Mouse (Mus musculus) lung, postnatal 25 days (tissue): ENCODE data around the gene Adamts8.

Experiments used
- DNase-seq: peaks from one replicate; pipeline ENCODE4 v3.0.0; 2022; ENCODE audit warnings: low spot score

The Adamts8 gene

DNA sequence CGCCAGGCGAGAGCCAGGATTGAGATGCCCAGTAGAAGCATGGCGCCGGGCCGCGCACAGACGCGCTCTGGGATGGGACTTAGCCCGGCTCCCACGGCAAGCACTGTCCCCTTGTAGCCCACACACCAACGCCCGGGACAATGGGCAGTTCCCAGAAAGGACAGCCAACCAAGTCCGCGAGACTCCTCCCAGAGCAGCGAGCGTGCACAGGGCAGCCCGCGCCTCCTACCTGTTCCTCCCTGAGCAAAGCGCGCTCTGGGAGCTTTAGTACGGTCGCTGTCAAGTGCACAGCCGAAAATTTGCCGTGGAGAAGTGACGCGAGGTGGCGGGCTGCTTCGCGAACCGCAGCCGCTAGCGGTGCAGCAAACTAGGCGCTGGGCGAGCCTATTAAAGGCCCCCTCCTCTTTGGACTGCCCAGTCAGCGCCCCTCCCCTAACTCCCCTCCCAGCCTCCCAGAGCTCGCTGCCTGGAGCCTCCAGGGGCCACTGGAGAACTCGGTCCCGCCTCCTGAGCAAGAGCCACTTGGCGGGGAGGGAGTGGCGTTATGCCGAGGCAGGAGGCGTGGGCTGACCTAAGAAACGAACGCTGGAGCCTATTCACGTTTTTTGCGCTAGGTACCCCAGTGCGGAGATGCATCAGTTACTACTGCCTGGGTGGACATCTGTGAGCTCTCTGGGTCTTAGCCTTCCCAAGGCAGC lies 20.0 kb upstream of the Adamts8 start, which contains the start of gene Adamts15:
Adamts15 (minus strand) TSS at position 256 of the 698 bp plus-strand sequence.
- peak; percentile 76 for DNase-seq

DNA sequence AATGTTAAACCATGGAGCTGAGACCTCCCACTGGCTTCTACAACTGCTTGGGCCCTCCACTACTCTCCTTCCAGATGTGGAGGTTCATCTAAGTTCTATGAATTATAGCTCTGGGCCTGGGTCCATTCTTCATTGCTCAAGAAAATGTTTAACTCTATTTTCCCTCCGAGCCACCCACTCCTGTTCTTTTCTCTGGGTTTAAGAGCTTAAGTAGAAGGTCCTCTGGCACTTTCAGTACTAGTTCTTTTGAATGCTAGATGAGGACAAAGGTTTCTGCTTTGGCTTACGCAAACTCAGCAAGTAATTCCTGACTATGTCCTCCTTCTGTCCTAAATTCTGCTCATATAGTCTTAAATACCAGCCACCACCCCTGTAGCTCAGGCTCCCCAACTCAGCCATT lies 13.6 kb upstream of the Adamts8 start:
- no peak for DNase-seq

DNA sequence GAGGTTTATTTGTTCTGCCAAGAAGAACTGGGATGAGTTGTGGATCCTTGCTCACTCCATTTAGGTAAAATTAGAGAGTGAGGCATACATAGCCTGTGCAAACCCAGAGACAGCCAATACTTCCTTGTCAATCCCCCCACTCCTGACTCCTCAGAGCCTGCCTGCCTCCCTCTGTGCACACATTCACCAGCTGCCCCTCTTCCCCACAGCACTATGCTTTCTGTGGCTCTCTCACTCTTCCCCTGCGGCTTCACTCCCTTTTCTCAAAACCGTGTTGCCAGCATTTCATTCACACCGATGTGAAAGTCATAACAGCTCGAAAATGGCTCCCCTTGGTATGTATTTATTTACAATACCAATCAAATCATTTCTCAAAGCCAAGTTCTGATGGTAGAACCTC lies 10.0 kb upstream of the Adamts8 start:
- DNase-seq = no peak

DNA sequence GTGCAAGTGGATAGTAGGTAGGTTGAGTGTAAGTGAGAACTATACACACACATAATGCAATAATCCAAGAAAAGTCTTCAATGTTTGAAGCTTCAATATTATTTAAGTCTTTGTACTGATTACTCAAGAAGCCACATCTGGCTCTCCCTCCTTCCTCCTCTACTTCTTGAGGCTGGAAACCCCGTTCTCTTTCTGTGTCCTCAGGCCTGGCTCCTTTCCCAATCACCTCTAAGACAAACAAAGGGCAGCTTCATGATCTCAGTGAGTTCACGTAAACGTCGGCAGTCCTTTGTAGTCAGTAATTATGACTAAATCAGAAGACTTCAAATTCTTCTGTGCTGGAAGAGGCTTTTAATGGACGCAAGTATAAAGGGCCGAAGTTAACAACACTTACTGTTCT lies 7.5 kb upstream of the Adamts8 start:
- DNase-seq = no peak

DNA sequence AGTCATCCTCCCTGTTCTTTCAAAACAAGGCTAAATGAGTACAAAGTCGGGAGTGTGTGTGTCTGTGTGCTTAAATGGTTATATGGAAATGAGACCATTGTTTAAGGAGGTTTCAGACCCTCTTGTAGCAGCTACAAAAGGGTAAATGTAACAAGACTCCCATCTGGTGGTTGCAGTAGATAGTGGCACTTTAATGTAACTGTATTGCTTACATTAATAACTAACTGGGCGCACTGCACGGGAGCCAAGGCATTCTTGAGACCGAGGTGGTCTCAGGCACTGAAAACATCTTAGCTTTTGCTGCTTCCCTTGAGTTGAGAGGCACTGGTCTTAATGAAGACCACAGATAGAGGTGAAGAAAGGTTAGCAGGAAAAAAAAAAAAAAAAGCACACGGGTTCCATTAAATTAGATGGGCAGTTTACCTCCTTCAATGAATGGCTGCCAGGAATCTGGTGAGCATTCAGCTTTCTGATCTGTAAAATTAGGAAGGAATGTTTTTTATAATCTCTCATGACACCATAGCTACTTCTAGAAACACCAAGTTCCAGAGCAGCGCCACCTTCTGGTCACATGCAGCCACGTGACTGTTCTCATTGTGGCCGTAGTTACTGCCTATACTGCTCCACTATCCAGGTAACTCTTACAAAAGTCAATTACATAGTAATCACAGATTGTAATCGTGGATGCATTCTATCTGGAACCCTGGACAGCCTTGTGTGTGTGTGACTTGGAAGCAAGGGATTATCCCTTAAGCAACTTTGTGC lies 5.5 kb upstream of the Adamts8 start:
- no peak for DNase-seq

DNA sequence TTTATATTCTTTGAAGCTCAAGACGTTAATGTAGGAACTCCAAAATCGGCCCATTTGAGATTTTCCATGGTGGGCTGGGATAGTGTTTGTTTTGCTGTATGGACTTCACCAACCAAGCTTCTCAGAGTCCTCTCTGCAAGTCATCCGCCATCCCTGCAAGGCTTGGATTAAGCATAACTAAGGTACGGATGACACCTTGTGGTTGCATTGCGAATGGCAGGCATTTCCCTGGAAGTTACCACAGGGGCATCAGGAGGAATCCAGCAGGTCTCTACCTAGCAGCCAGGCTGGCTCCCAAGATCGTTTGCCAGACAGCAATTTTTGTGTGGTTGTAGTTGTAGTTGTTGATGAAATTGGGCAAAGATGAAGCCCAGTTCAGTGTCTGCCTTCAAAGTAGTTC lies 2.0 kb upstream of the Adamts8 start:
- DNase-seq = peak; percentile 83

DNA sequence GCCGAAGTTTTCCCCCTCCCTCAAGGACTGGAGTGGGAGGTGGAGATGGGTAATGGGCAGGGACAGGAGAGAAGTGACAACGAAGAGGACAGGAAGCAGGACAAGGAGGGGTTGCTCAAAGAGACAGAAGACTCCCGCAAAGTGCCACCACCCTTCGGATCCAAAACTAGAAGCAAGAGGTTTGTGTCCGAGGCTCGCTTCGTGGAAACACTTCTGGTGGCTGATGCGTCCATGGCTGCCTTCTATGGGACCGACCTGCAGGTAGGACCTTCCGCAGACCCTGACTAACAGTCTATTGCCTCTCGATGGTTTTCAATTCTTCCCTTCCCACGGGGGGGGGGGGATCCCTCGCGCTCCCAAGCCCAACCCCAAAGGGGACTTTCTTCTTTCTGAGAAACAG lies 979 bp downstream of the Adamts8 start:
- DNase-seq = no peak

DNA sequence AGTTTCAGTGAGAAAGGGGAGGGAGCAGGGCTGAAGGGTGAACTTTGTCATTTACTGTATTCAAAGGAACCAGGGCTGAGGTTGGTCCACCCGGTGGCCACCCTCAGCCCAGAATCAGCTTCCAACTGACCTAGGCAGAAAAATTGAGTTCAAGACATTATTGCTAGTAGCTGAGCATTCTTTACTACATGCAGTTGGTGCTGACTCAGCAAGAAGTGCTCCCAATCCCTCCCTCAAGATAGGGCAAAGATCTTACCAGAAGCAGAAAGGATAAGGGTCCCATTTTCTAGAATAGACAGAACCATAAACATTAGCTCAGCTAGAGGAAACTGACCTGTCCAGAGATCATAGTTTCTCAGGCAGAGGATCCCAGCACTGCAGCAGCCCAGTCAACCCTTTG lies 1.9 kb downstream of the Adamts8 start:
- DNase-seq = no peak

DNA sequence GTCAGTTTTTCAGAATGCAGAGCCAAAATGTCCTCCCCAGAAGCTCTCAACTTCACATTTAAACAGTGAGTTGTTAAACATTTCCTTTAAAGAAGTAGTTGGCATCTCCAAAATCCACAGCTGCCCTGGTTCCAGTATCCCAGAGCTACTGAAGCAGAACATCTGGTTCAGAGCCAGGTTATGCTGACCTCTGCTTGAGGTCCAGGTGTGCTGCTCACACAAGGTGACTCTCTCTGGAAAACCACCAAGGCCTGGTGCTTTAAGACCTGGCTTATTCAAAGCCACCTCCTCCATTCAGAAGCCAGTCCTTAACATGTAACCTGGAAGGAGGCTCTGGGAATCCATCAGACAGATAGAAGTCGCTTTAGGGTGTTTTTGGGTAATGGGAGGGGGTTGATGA lies 2.9 kb downstream of the Adamts8 start:
- no peak for DNase-seq

DNA sequence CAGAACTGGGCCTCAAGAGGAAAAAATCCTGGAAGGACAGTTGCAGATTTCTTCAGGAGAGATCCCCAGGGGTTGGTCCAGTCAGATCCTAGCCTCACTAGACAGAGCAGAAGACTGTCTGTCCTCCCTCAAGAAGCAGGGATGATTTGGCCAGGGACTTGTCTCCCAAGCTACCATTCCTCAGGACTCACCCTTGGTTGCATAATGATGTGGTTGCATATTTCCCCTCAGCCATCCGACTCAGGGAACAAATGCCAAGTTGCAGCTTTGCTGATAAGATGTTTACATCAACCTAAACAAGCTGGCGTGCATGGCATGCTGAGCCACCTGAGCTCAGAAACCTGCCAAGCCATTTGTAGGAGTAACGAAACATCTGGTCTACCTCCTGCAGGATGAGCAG lies 7.1 kb downstream of the Adamts8 start:
- DNase-seq = peak; percentile 55

DNA sequence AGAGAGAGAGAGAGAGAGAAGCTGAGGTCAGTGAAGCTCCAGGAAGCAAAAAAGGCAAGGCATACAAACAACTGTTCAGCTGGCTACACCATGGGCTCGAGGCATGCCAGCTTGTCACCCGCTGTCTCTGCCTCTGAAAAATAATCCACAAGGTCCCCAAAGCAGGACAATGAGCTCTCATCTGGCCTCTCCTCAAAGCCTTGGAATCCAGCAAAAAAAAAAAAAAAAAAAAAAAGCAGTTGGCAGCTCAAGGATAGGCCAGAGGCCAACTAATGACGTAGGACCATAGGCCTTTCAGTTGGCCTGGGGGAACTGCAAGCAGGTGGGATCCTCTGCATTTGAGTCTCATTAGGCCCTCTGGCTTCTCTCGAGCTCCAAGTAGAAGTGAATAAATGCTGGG lies 7.6 kb downstream of the Adamts8 start:
- DNase-seq = no peak

DNA sequence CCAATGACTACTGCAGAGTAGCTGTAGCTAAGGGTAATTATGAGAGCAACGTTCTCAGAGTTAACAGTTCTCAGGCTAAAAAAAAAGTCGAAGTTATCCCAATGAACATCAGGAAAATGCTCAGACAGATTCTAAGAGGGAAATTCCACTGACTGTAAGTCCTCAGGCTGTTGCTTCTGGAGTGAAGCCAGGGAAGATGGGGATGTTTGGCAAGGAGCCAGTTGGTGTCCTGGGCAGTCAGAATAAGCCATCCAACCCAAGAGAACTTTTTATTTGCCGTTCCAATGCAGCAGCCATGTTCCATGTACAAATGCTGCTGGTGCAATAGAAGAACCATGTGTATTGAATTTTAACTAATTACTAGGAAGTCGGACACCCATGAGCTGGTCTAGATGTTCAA lies 8.2 kb downstream of the Adamts8 start:
- peak; percentile 44 for DNase-seq

DNA sequence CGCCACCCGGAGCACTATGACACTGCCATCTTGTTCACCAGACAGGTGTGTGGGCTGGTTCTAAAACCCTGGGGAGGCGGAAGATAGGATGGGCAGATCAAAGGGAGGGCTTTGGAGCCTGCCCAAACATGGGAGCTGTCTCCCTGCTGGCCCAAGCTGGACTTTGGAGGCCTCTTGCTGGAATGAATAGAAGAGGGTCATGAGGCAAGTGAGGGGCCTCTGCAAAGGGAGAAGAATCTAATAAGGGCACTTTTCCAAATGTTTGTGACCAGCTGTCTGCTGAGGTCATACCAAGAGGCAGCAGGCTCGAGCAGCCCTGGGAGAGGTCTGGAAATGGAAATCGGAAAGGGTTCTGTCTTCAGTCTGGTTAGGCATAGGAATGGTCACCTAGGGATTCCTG lies 9.1 kb downstream of the Adamts8 start:
- DNase-seq = peak; percentile 36

DNA sequence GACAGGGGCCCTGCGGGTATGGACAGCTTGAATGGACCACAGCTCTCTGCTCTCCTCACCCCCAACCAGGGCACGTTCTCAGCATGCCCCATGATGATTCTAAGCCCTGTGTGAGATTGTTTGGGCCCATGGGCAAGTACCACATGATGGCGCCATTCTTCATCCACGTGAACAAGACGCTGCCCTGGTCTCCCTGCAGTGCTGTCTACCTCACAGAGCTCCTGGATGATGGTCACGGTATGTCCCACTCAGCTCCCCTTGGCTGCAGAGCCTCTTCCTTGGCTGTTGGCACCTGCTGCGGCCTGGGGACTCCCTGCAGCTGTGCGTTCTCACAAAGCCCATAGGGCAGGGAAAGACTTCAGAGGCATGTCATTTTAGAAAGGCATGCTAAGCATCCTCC lies 10.9 kb downstream of the Adamts8 start:
- no peak for DNase-seq

DNA sequence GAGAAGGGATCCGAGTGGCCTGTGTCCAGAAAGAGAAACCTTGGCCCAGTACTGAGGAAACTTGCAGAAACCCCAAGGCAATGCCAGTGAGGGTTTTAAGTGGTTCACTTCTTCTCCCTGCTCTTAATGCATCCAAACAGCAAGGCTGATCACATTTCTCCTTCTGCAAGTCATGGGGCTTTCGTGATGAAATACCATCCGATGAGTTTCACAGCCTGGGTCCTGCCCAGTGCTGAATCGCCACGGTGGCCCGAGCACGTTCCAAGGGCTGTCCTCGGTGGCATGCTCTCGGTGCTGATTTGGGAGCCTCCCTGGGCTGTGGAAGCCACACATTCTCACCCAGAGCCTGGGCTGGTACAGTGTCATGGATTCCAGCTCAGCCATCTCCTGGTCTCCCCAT lies 12.9 kb downstream of the Adamts8 start:
- DNase-seq = no peak

DNA sequence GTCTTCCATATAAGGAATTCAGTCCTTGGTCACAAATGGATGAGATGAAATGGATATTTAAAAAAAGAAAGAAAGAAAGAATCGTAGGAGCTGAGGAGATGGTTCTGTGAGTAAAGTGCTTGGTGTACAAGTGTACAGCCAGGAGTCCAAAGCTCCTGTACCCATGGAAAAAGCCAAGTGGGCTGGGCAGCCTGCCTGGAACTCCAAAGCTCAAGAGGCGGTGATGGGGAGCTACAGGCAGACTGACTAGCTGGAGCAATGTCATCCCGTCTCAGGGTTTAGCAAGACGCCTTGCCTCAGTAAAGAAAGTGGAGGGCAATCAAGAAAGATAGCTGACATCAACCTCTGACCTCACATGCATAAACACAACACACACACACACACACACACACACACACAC lies 21.4 kb downstream of the Adamts8 start:
- peak; percentile 60 for DNase-seq

DNA sequence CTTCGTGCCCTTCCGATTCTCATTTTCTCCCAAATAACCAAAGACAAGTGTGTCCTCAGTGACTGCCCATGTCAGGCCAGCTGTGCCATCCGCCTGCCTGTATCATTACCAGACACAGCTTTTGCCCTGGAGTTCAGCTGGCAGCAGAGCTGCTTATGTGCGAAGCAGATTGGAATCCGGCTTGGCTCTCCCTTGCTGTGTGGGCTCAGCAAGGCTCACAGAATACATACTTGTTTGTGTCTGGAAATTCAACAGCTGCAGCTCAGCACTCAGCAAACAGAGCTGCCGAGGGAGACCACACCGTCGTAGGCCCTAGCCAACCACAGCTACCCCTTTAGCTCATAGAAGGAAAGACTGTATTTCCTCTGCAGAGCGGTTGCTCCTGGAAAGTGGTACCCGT lies 22.3 kb downstream of the Adamts8 start:
- DNase-seq = no peak

DNA sequence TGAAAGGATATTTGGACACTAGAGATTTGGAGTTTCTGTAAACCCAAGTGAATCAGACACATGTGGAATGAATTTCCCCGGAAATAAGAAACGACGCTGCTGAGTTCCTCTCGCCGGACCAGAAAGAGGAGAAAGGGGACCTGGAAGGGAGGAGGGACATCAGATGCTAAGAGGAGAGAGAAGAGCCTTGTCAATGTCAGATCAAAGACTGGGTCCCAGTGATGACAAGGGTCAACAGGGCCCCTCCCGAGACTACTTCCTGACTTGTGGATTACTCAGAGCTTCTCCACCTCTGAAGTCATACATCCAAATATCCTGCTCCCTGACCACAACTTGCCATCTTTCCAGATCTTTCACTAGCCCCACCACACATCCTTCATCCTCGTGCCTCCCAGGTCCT lies 24.5 kb downstream of the Adamts8 start:
- no peak for DNase-seq

DNA sequence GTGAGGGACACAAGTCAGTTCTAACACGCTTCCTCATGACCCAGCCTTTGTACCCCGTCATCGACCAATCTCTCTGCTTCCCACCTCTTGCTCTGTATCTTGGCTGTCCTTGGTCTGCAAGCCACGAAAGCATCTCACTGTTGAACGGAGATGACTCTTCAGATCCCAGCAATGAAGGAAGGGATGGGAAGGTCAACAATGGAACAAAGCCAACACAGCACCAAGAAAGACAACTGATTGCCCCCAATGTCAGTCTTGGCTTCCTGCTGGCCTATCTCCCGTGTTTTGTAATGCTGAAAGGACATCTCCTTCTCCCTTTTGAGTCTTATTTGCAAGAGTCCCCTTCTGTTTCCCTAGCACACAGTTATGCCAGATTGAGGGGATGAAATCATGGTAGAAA lies 25.8 kb downstream of the Adamts8 start:
- DNase-seq = no peak

DNA sequence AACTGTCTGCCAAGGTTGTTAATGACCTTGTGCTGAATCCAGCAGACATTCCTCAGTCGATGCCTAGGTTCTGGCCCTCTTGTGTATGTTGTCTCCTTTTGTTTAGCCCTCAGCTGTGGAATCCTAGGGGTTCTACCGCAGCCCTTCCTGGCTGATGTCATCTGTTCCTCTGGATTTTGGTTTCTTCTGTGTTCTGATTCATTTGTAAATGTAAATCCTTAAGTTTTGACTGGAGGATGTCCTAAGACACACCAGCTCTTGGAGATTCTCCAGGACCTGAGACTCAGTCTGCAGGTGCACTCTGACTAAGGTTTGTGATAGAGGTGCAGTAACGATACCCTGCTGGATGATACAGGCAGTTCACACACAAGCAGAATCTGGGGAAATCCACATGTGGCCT lies 27.6 kb downstream of the Adamts8 start:
- DNase-seq = no peak

DNA sequence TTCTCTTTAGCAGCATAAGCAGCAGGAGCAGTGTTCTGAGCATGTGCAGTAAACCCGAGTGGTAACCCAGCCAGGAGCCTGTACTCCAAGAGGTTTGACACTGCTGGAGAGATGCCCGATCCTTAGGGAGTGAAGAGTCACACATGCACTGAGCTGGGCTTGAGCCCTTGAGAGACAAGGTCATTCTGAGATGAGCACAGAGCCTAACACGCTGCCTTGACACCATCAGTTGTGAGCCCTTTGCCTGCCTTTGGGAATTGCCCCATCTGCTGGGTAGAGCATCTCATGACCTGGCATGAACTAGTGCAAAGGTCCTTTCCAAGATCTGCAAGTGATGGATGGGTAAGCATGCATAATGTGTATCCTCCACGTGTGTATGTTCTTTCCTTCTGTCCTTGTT lies 29.6 kb downstream of the Adamts8 start:
- no peak for DNase-seq

DNA sequence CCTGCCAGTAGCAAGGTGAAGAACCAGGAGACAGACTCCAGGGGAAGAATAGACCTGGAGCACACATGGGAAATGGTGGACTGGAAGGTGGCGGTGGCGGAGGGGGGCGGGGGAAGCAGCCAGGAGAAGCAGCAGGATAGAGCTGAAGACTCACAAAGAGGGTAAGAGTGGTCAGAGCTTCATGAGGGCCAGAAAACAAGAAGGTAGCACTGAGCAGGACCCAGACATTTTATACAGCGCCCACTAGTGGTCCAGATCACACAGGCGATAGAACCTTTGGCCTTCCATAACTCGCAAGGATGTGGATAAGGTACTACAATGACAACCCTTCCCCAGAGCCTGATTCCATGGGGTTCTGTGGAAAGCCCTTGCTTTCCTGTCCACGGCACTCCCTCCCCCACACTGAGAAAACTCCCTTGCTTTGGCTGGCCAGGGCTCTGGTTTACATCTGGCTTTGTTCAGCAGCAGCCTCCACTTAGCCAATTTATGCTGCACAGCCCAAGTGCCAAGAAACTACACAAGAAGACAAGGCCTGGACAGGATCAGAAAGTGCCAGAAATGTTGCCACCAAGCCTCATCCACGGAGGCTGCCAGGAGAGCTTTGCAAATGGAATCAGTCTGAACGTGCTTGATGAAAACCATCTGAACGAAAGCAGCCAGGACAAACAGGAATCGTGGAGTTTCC lies 34.1 kb downstream of the Adamts8 start:
- peak; percentile 41 for DNase-seq

DNA sequence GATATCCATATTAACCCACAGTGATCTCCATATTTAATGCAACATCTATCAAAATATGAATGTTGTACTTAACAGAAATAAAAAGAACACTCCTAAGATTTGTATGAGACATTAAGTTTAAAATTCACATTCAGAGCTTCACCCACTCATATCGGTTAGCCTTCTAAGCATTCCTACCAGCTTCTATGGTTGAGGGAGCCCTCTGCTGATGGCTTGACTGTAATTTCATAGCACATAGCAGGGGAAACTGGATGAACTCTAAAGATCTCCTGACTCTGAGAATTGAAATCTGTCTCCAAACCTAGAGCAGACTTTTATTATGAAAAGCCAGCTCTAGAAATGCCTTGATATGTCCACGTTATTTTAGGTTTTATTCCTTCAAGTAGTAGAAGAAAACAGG lies 38.1 kb downstream of the Adamts8 start:
- DNase-seq = no peak
